Mouse (Mus musculus) fat pad, adult 2 months (tissue): Measurements from ENCODE around the gene Exoc2.

Source experiments
- DNase-seq: peaks from one replicate; pipeline ENCODE4 v3.0.0-alpha.2; 2011; ENCODE audit warnings: low read depth, low spot score; ENCODE audit errors: extremely low read depth

Exoc2 gene

DNA sequence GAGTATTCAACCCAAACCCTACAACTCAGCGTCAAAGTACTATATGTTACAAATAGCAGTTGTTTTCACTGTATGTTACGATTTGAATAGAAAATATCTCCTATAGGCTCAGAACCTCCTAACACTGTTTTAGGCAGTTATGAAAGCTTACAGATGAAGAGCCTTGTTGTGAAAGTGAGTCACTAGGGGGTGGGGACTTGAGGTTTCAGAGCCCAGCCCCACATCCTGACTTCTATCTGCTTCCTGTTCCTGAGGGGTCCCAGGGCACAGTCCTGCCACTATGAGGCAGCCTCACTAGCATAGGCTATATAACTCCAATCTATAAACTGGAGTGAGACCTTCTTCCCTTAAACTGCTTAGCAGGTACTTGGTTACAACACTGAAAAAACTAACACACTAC is 1.8 kb downstream of the Exoc2 start:
- DNase-seq: no peak

GRCm38 (mm10) chr13:30971047-30971446 is 2.8 kb downstream of the Exoc2 start:
- DNase-seq: no peak

DNA sequence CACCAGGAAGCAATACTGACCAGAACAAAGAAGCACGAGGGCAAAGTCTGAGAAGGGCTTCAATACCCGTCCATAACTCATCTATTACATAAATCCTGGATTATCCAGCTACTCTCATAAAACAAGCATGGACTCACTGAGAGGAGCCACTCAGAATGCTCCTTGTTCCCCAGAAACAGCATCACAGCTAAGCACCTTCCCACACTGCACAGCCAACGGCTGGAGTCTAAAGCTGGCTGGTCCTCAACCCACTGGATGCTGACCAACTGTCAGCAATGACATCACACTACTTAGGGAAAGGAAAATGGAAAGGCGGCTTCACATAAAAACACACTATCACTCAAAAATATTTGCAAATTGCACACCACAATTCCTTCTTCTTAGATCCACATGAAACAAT is 5.6 kb downstream of the Exoc2 start:
- DNase-seq: no peak

DNA sequence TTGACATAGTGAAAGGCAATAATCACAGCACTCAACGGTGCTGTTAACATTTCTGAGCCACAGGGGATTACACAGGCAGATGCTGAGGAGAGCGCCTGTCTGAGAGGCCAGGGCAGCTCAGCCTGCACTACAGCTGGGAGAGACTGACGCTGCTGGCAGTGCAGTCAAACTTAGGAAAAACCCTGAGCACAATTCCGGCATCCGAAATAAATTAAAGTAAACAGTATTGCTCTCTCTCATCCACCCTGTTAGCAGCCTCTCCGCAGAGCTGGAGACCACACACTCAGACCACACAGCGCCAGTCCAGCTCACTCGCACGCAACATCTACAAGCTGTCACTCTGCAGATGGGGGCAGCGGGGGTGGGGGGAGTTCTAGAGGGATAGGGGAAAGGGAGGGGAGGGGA is 7.4 kb downstream of the Exoc2 start:
- no peak for DNase-seq

DNA sequence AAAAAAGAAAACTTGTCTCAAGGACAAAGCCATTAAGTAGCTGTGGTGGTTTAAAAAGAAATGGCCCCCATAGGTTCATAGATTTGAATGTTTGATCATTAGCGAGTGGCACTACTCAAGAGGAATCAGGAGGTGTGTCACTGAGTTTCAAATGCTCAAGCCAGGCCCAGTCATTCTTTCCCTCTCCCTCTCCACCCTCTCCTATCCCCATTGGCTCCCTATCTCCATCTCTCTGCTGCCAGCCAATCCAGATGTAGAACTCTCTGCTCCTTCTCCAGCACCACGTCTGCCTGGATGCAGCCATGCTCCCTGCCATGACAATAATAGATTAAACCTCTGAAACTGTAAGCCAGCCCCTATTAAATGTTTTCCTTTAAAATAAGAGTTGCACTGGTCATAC is 12.0 kb downstream of the Exoc2 start:
- DNase-seq: no peak

GRCm38 (mm10) chr13:30960714-30961113 is 13.2 kb downstream of the Exoc2 start:
- DNase-seq: no peak

DNA sequence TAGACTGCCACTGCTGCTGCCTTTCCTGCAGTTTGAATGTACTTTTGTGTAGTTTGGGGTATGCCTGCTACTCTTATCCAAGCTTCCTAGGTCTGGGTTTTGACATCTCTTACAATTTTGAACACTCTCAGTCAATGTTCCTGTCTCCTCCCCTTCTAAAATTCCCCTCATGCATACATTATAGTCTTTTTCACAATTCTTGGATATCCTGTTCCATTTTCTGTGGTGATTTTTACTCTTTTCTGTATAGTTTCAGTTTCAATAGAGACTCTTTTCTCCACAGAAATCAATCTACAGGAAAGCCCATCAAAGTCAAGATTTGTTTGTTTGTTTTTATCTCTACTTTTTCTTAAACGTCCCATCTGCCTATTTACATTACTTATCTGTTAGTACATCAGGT is 20.3 kb downstream of the Exoc2 start:
- no peak for DNase-seq

DNA sequence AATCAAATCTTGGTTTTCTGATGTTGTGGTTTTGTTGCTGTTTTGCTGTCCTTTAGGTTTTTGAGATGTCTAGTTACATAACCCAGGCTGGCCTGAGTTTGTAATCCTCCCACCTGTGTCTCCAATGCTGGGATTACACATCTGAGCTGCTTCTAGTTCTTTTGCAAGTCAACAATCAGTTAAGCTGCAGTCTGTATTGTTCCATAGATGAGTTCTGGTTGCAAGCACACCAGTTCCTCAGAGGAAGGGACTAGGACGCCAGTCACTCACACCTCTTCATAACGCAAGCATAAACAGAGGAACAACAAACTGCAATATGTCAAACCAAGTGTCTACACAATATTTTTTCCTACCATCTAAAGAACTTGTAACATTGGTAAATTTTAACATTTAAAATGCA is 21.8 kb downstream of the Exoc2 start:
- DNase-seq: no peak

DNA sequence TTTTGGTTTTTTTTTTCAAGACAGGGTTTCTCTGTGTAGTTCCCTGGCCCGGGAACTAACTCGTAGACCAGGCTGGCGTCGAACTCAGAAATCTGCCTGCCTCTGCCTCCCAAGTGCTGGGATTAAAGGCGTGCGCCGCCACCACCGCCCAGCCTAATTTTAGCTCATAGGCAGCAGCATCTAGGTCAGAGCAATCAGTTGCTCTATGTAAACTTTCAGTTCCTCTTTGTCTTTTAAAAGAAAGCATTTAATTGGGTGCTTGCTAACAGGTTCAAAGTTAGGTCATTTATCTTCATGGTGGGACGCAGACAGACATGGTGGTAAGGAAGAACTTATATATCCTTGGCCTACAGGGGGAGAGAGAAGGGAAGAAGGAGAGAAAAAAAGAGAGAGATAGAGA is 24.7 kb downstream of the Exoc2 start:
- no peak for DNase-seq

DNA sequence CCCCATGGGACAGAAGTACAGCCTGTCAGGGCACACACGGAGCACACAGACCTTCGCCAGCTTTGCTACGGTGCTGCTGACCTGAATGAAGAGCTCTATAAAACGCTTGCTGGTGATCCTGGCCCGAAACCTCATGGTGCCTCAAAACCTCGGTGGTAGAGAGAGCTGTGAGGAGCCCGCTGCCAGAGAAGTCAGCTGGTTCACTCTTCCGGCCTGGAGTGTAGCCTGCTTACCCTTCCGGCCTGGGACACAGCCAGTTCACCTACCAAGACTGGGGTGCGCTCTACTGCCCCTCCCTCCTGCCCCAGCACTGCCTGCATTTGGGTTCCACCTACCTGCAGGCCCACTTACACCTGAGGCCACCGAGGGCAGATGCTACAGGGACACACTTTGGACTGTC is 26.4 kb downstream of the Exoc2 start, which contains the start of gene Hus1b:
TSS of gene Hus1b (minus strand) at position 220 of the 400 bp plus-strand sequence.
- no peak for DNase-seq

DNA sequence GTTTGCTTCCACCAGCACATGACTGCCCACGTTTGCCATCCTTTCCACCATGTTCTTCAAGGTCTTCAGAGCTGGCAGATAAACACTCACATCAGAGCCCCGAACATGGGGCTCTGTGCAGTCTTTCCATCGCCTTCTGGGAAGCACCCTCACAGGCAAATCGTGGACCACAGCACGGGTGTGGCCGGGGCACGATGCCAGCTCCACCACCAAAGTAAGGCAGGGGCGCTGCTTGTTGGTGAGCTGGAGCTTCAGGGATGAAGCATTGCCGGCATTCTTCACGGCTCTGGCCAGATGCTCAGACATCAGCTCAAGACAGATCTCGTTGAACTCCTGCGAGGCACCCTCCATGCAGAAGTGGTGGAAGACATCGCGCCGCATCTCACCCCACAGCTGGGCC is 26.8 kb downstream of the Exoc2 start:
- no peak for DNase-seq

GRCm38 (mm10) chr13:30945788-30946187 is 28.1 kb downstream of the Exoc2 start:
- no peak for DNase-seq

DNA sequence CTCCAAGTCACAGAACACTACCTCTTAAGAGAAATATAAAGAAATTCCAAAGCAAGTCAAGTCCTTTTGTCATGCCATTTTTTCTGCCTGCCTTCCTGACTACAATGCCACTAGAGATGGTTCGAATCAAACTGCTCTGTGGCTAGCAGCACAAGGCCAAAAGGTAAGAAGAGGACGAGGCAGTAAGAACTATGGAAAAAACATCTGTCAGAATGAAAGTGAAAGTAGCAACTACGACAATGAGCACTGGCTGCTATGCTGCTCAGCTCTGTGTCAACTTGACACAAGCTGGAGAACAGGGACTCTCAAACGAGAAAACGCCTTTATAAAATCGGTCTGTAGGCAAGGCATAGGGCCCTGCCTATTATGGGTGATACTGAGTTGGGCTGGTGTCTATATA is 40.9 kb downstream of the Exoc2 start:
- no peak for DNase-seq

GRCm38 (mm10) chr13:30931613-30932012 is 42.3 kb downstream of the Exoc2 start:
- DNase-seq: no peak

- DNase-seq: no peak
Observed at GRCm38 (mm10) chr13:30929119-30929518, 44.8 kb downstream of the Exoc2 start.

DNA sequence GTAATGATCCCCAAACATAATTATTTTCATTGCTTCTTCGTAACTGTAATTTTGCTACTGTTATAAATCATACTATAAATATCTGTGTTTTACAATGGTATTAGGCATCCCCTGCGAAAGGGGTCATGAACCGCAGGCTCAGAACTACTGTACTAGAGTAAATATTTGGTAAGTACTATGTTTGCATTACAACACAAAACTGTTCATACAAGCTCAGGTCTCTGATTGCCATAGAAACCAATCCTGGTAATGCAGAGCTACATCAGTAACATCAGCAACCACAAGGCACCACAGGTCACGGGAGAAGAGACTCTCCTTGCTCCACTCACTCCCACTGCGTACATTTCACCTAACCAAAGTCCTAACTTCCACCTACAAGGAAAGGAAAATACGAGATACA is 49.6 kb downstream of the Exoc2 start:
- no peak for DNase-seq

- no peak for DNase-seq
Observed at GRCm38 (mm10) chr13:30921914-30922313, 52.0 kb downstream of the Exoc2 start.

GRCm38 (mm10) chr13:30913757-30914156 is 60.1 kb downstream of the Exoc2 start:
- no peak for DNase-seq

DNA sequence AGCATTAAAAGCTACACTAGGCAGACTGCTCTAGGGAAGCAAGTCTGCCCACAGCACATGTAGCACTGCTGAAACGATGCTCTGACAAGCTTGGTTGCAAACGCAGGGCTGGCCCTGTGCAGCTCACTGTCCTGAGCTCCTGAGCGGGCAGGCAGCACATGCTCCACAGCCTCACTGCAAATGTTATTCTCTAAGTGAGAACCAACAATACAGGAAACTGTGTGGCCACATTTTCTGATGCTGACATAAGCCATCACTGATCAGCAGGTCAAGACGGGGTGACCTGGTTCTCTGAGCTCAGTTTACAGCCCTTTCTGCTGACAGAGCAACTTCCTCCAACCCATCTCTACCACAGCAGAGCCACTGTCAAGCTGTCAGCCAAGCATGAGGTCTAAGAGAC is 60.9 kb downstream of the Exoc2 start:
- DNase-seq: no peak

- DNase-seq: no peak
Observed at GRCm38 (mm10) chr13:30911931-30912625, 61.8 kb downstream of the Exoc2 start.

DNA sequence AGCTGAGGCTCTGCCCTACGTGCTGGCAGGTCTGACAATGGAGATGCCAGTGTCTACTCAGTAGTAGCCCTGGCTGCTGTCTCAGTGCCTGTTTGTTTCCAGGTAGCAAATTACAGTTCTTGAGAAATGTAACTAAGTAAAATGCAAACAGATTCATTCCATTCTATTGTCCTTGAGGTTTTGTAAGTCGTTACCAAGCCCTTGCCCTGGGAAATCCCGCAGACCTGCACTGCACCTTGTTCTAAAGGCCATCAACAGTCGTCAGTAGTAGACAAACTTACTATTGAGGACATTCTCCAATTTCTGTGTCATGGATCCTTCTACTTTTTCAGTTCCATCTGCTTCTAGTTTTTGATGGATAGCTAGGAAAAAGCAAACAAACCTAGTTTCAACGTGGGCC is 63.0 kb downstream of the Exoc2 start:
- no peak for DNase-seq

DNA sequence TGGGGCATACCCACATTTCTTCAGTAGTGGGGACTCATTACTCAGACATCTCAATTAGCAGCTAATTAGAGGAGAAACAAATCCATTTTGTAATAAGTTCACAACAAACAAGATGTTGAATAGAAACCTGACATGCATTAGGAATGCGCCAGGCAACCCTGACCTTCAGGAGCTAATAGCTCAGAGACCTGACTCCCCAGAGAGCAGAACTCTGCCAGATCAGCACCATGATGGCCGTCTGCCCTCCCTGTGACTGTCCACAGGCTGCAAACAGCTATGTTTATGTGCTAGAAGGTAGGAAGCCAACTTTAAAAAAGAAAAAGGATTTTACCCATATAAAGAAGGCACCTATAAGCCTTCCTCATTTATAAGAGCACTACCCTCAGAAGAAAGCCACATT is 71.6 kb downstream of the Exoc2 start:
- no peak for DNase-seq

GRCm38 (mm10) chr13:30901387-30902041 is 72.4 kb downstream of the Exoc2 start:
- DNase-seq: no peak
